Mouse (Mus musculus): ENCODE data around the gene Ccl7. TPM values are rescaled to one million over a fixed set of nuclear protein-coding genes. Genes with fewer than 3 reads are reported as not detected.

Gene Ccl7
- total and polyA plus RNA-seq, 3 experiments, result not detected

DNA sequence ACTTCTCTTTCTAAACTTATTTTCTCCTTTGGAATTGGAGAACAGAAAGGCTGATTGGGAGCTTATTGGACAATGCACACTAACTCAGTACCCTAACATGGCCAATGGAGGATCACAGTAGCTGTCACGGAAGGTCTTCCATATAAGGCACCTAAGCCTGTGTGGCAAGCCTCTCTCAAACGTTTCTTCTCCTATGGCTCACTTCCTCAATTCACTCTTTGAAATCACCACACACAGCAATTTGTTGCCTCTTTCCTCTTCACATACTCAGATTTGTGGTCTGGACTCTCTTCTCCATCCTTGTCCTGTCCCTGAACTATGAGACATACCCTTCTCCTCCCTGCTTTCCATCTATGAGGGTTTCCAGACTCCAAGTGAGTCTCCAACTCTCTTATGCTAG lies 40.7 kb upstream of the Ccl7 start:
- DNase-seq (ENCODE audit: low spot score) (no peak), ATAC-seq (ENCODE audit: extremely low read depth, insufficient number of reproducible peaks, low FRiP score, poor library complexity, severe bottlenecking) (no peak)
- no peaks in the 10 kb centered on the region for H3K27me3 ChIP-seq (ENCODE audit: insufficient read depth, low read length)
- no peaks in the 10 kb centered on the region for H3K36me3 ChIP-seq (replicated peaks)
- no peak overlapping the region for H3K4me3 ChIP-seq (ENCODE audit: low read depth, low read length)
- TF ChIP-seq TAL1 (conservative IDR thresholded peaks at IDR 0.05; ENCODE audit: low read depth, low read length) (no peak), GATA1 (IDR thresholded peaks at IDR 0.05; ENCODE audit: borderline replicate concordance, low read length) (no peak), POLR2AphosphoS5 (IDR thresholded peaks at IDR 0.05; ENCODE audit: insufficient replicate concordance, low read depth, low read length) (no peak), CTCF (IDR thresholded peaks at IDR 0.05; ENCODE audit: low read depth, low read length) (no peak), GATA2 (IDR thresholded peaks at IDR 0.05; ENCODE audit: borderline replicate concordance, low read depth, low read length) (no peak)
- peaks cover 67% of the 10 kb centered on the region for H3K9me3 ChIP-seq (replicated peaks)
- no peaks in the 10 kb centered on the region for H3K4me1 ChIP-seq (ENCODE audit: insufficient read depth, low read depth, low read length)

DNA sequence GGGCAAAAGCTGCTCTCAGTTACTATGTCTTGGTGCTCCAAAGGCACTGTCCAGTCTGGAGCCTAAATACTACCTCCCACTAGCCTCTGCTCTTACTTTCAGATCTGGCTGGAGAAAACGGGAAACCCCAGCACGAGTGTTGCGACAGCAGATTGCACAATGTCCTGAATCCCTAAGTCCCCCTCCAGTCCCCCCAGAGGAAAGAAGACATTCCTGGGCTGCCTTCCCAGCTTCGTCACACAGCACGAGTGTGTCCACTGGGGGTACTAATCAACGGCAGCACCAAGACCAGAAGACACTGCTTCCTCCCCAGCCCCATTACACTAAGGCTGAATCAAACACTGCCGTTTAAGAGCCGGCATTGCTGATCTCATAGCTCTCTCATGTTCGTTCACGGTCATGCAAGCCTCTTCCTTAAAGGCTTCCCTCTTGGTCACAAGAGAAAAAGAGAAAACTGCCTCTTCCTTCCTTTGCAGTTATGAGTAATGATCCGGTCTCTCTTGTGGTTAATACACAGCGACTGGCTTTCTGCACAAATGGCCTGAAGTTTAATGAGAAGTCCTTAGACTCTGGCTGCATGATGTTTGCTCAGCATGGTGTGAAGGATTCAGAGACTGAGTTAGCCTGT lies 38.6 kb upstream of the Ccl7 start:
- Histone ChIP-seq H3K36me3 (replicated peaks) (no peaks in the 10 kb centered on the region), H3K4me1 (ENCODE audit: insufficient read depth, low read depth, low read length) (no peaks in the 10 kb centered on the region), H3K27me3 (ENCODE audit: insufficient read depth, low read length) (no peaks in the 10 kb centered on the region), H3K4me3 (ENCODE audit: low read depth, low read length) (no peak overlapping the region), H3K9me3 (replicated peaks) (peaks cover 67% of the 10 kb centered on the region)
- no peak for ATAC-seq (ENCODE audit: extremely low read depth, insufficient number of reproducible peaks, low FRiP score, poor library complexity, severe bottlenecking)
- no peak for DNase-seq (ENCODE audit: low spot score)
- TF ChIP-seq CTCF (IDR thresholded peaks at IDR 0.05; ENCODE audit: low read depth, low read length) (no peak), GATA1 (IDR thresholded peaks at IDR 0.05; ENCODE audit: borderline replicate concordance, low read length) (no peak), TAL1 (conservative IDR thresholded peaks at IDR 0.05; ENCODE audit: low read depth, low read length) (no peak), GATA2 (IDR thresholded peaks at IDR 0.05; ENCODE audit: borderline replicate concordance, low read depth, low read length) (no peak), POLR2AphosphoS5 (IDR thresholded peaks at IDR 0.05; ENCODE audit: insufficient replicate concordance, low read depth, low read length) (no peak)

GRCm38 (mm10) chr11:82010115-82010514 lies 35.4 kb upstream of the Ccl7 start:
- no peak for DNase-seq (ENCODE audit: low spot score)
- Histone ChIP-seq H3K36me3 (replicated peaks) (no peaks in the 10 kb centered on the region), H3K27me3 (ENCODE audit: insufficient read depth, low read length) (no peaks in the 10 kb centered on the region), H3K4me1 (ENCODE audit: insufficient read depth, low read depth, low read length) (no peaks in the 10 kb centered on the region), H3K4me3 (ENCODE audit: low read depth, low read length) (no peak overlapping the region), H3K9me3 (replicated peaks) (peaks cover 64% of the 10 kb centered on the region)
- no peak for ATAC-seq (ENCODE audit: extremely low read depth, insufficient number of reproducible peaks, low FRiP score, poor library complexity, severe bottlenecking)
- no peak for TF ChIP-seq POLR2AphosphoS5 (IDR thresholded peaks at IDR 0.05; ENCODE audit: insufficient replicate concordance, low read depth, low read length)
- no peak for TF ChIP-seq GATA1 (IDR thresholded peaks at IDR 0.05; ENCODE audit: borderline replicate concordance, low read length)
- TF ChIP-seq TAL1 (conservative IDR thresholded peaks at IDR 0.05; ENCODE audit: low read depth, low read length), result no peak
- no peak for TF ChIP-seq CTCF (IDR thresholded peaks at IDR 0.05; ENCODE audit: low read depth, low read length)
- TF ChIP-seq GATA2 (IDR thresholded peaks at IDR 0.05; ENCODE audit: borderline replicate concordance, low read depth, low read length), result no peak

GRCm38 (mm10) chr11:82011411-82012193 lies 33.9 kb upstream of the Ccl7 start:
- no peaks in the 10 kb centered on the region for H3K4me1 ChIP-seq (ENCODE audit: insufficient read depth, low read depth, low read length)
- H3K9me3 ChIP-seq (replicated peaks), result peaks cover 71% of the 10 kb centered on the region
- DNase-seq (ENCODE audit: low spot score), result no peak
- no peak overlapping the region for H3K4me3 ChIP-seq (ENCODE audit: low read depth, low read length)
- no peak for TF ChIP-seq GATA1 (IDR thresholded peaks at IDR 0.05; ENCODE audit: borderline replicate concordance, low read length)
- no peak for TF ChIP-seq GATA2 (IDR thresholded peaks at IDR 0.05; ENCODE audit: borderline replicate concordance, low read depth, low read length)
- no peak for TF ChIP-seq CTCF (IDR thresholded peaks at IDR 0.05; ENCODE audit: low read depth, low read length)
- no peak for TF ChIP-seq POLR2AphosphoS5 (IDR thresholded peaks at IDR 0.05; ENCODE audit: insufficient replicate concordance, low read depth, low read length)
- no peak for TF ChIP-seq TAL1 (conservative IDR thresholded peaks at IDR 0.05; ENCODE audit: low read depth, low read length)
- no peak for ATAC-seq (ENCODE audit: extremely low read depth, insufficient number of reproducible peaks, low FRiP score, poor library complexity, severe bottlenecking)
- no peaks in the 10 kb centered on the region for H3K27me3 ChIP-seq (ENCODE audit: insufficient read depth, low read length)
- no peaks in the 10 kb centered on the region for H3K36me3 ChIP-seq (replicated peaks)

- no peaks in the 10 kb centered on the region for H3K27me3 ChIP-seq (ENCODE audit: insufficient read depth, low read length)
- no peak for TF ChIP-seq POLR2AphosphoS5 (IDR thresholded peaks at IDR 0.05; ENCODE audit: insufficient replicate concordance, low read depth, low read length)
- no peak for TF ChIP-seq GATA2 (IDR thresholded peaks at IDR 0.05; ENCODE audit: borderline replicate concordance, low read depth, low read length)
- no peak for TF ChIP-seq GATA1 (IDR thresholded peaks at IDR 0.05; ENCODE audit: borderline replicate concordance, low read length)
- no peak for TF ChIP-seq CTCF (IDR thresholded peaks at IDR 0.05; ENCODE audit: low read depth, low read length)
- no peak for TF ChIP-seq TAL1 (conservative IDR thresholded peaks at IDR 0.05; ENCODE audit: low read depth, low read length)
- no peaks in the 10 kb centered on the region for H3K36me3 ChIP-seq (replicated peaks)
- ATAC-seq (ENCODE audit: extremely low read depth, insufficient number of reproducible peaks, low FRiP score, poor library complexity, severe bottlenecking) (no peak), DNase-seq (ENCODE audit: low spot score) (no peak)
- no peaks in the 10 kb centered on the region for H3K4me1 ChIP-seq (ENCODE audit: insufficient read depth, low read depth, low read length)
- H3K4me3 ChIP-seq (ENCODE audit: low read depth, low read length), result no peak overlapping the region
- H3K9me3 ChIP-seq (replicated peaks), result peaks cover 62% of the 10 kb centered on the region
Measured at GRCm38 (mm10) chr11:82013756-82014155, 31.8 kb upstream of the Ccl7 start.

DNA sequence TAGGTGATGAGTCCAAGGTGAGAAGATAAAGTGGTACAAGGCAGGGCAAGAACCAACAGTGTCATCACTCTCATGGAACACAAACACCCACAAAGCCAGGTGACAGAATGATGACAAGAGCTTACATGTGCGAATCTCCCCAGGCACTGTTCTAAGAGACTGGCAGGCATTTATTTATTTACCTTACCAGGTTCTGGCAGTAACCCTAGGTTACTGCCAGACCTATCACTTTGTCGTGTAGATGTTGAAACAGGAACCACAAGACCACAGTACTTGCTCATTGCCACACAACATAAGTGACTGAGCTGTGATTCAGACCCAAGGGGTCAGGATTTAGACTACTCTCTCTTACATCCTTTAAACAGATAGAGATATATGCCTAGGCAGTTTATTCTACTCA lies 30.4 kb upstream of the Ccl7 start:
- H3K4me1 ChIP-seq (ENCODE audit: insufficient read depth, low read depth, low read length), result no peaks in the 10 kb centered on the region
- TF ChIP-seq CTCF (IDR thresholded peaks at IDR 0.05; ENCODE audit: low read depth, low read length) (no peak), POLR2AphosphoS5 (IDR thresholded peaks at IDR 0.05; ENCODE audit: insufficient replicate concordance, low read depth, low read length) (no peak), TAL1 (conservative IDR thresholded peaks at IDR 0.05; ENCODE audit: low read depth, low read length) (no peak), GATA1 (IDR thresholded peaks at IDR 0.05; ENCODE audit: borderline replicate concordance, low read length) (no peak), GATA2 (IDR thresholded peaks at IDR 0.05; ENCODE audit: borderline replicate concordance, low read depth, low read length) (no peak)
- H3K27me3 ChIP-seq (ENCODE audit: insufficient read depth, low read length), result no peaks in the 10 kb centered on the region
- no peak overlapping the region for H3K4me3 ChIP-seq (ENCODE audit: low read depth, low read length)
- ATAC-seq (ENCODE audit: extremely low read depth, insufficient number of reproducible peaks, low FRiP score, poor library complexity, severe bottlenecking), result no peak
- H3K9me3 ChIP-seq (replicated peaks), result peaks cover 62% of the 10 kb centered on the region
- no peaks in the 10 kb centered on the region for H3K36me3 ChIP-seq (replicated peaks)
- DNase-seq (ENCODE audit: low spot score), result no peak
